Mouse (Mus musculus) small intestine, adult 2 months (tissue): Measurements from ENCODE around the gene Vcpkmt.

ENCODE experiments used
- CTCF ChIP-seq: fragments of 200-500 bp; IDR thresholded peaks from 2 replicates; pipeline ENCODE4 v1.5.1; 2012; ENCODE audit warnings: low read depth, mild to moderate bottlenecking, control low read depth, inconsistent platforms, low read length, moderate library complexity, mixed read lengths; ENCODE audit not compliant: insufficient replicate concordance, insufficient read length; ENCODE audit errors: extremely low read depth
- POLR2A ChIP-seq: fragments of 200-500 bp; IDR thresholded peaks from 2 replicates; pipeline ENCODE4 v1.6.1; 2012; ENCODE audit warnings: low read depth, mild to moderate bottlenecking, control low read depth, inconsistent platforms, low read length, moderate library complexity

DNA sequence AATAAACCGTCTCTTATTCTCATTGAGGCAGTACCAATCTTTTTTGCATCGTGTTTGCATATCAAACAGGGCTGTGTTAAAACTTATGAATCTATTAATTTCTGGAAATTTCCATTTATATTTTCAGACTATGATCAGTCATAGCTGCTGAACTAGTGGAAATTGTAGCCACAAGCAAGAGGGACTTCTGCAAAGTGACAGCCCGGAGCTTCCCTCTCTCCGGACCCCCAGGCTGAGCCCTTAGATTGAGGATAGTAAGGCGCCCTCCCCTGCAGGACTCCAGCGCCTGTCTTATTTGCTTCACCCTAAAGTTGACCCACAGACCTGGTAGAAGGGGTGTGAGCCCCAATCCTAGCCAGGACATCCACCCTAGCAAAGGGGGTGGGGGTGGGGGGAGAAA lies 37.8 kb downstream of the Vcpkmt start:
- TF ChIP-seq POLR2A: no peak
- no peak for TF ChIP-seq CTCF
